Mouse (Mus musculus) stomach, embryonic 14.5 days (tissue): ENCODE data around the gene Snf8. TPM values are rescaled to one million over a fixed set of nuclear protein-coding genes. Genes with fewer than 3 reads are reported as not detected.

Source experiments
- ATAC-seq: fragments of 200-750 bp; cut with Nextera tagmentation; 2 replicates; pipeline ENCODE4 v1.8.0; 2017; ENCODE audit warnings: low read depth, moderate TSS enrichment; ENCODE audit not compliant: insufficient number of reproducible peaks, insufficient read depth, low FRiP score
- H3K27ac ChIP-seq: fragments of 300-500 bp; sonication (generic); 2 replicates; pipeline ENCODE4 v1.5.1; 2014; ENCODE audit warnings: mild to moderate bottlenecking, low read length, moderate library complexity, mixed read lengths
- H3K27me3 ChIP-seq: fragments of 300-500 bp; sonication (generic); 2 replicates; pipeline ENCODE4 v1.6.1; 2014; ENCODE audit warnings: low read length, control low read depth, mixed read lengths; ENCODE audit not compliant: control insufficient read depth, insufficient read depth
- H3K36me3 ChIP-seq: fragments of 300-500 bp; sonication (generic); 2 replicates; pipeline ENCODE4 v1.6.1; 2014; ENCODE audit warnings: mild to moderate bottlenecking, control low read depth, low read length, moderate library complexity, mixed read lengths; ENCODE audit not compliant: control insufficient read depth, insufficient read depth
- H3K4me1 ChIP-seq: fragments of 300-500 bp; sonication (generic); 2 replicates; pipeline ENCODE4 v1.6.1; 2014; ENCODE audit warnings: low read length, control low read depth, mixed read lengths; ENCODE audit not compliant: control insufficient read depth, insufficient read depth
- H3K4me2 ChIP-seq: fragments of 300-500 bp; sonication (generic); replicated peaks from 2 replicates; pipeline ENCODE4 v1.6.1; 2014; ENCODE audit warnings: low read depth, low read length, control low read depth
- H3K4me3 ChIP-seq: fragments of 300-500 bp; sonication (generic); 2 replicates; pipeline ENCODE4 v1.5.1; 2014; ENCODE audit warnings: low read depth, low read length, control low read depth
- H3K9ac ChIP-seq: fragments of 300-500 bp; sonication (generic); replicated peaks from 2 replicates; pipeline ENCODE4 v1.6.1; 2014; ENCODE audit warnings: low read depth, mild to moderate bottlenecking, control low read depth, low read length, moderate library complexity, mixed read lengths
- H3K9me3 ChIP-seq: fragments of 300-500 bp; sonication (generic); 2 replicates; pipeline ENCODE4 v1.6.1; 2016; ENCODE audit warnings: low read depth, low read length, control low read depth; ENCODE audit not compliant: control insufficient read depth
- WGBS: fragments of 180-500 bp; shearing (Covaris S2); extraction: QIAGEN DNeasy Blood & Tissue Kit; methylation state at CpG from one replicate; pipeline ENCODE4 v1.1.7; 2014; 5-methylcytosine and 5-hydroxymethylcytosine counted together
- polyA plus RNA-seq: library from polyadenylated mRNA; unstranded; fragments of >200 nt; fragmentation: Nextera tagmentation; extraction: Ambion mirVana; gene quantifications from 2 replicates; pipeline ENCODE4 v1.2.1, GENCODE M21; 2014

Gene Snf8
- polyA plus RNA-seq, 1 experiment from 2014 or later = 34.6 TPM

- Histone ChIP-seq H3K4me2 (no peak overlapping the region), H3K4me1 (no peaks in the 10 kb centered on the region), H3K9ac (no peak overlapping the region), H3K27me3 (no peaks in the 10 kb centered on the region), H3K9me3 (no peaks in the 10 kb centered on the region), H3K36me3 (peaks cover 67% of the 10 kb centered on the region), H3K4me3 (no peak overlapping the region), H3K27ac (no peak overlapping the region)
- 91% methylated on average over 3 of the region's 3 CpGs for WGBS
- ATAC-seq = no peak
Observed at GRCm38 (mm10) chr11:96050854-96051253, 16.2 kb downstream of the Snf8 start.

GRCm38 (mm10) chr11:96058309-96058708 is 23.6 kb downstream of the Snf8 start:
- H3K4me3 ChIP-seq = no peak overlapping the region
- WGBS = 89% methylated on average over 4 of the region's 4 CpGs
- peaks cover 77% of the 10 kb centered on the region for H3K36me3 ChIP-seq
- H3K4me1 ChIP-seq = peaks cover 5% of the 10 kb centered on the region
- H3K27ac ChIP-seq = no peak overlapping the region
- ATAC-seq = no peak
- H3K27me3 ChIP-seq = no peaks in the 10 kb centered on the region
- H3K9ac ChIP-seq = no peak overlapping the region
- H3K9me3 ChIP-seq = no peaks in the 10 kb centered on the region
- no peak overlapping the region for H3K4me2 ChIP-seq

- 1% methylated on average over 50 of the region's 64 CpGs for WGBS
- ATAC-seq = peak; percentile 47
Observed at GRCm38 (mm10) chr11:96064521-96065214, 30.0 kb downstream of the Snf8 start.

GRCm38 (mm10) chr11:96065215-96065911 is 30.7 kb downstream of the Snf8 start, which contains the start of gene Ube2z:
Ube2z (minus strand) TSS chr11:96065388.
- Histone ChIP-seq H3K27ac (peak within 1 kb of the TSS; percentile 84), H3K36me3 (peaks cover 26% of the 10 kb centered on the region), H3K9ac (peak within 1 kb of the TSS; percentile 87), H3K4me2 (peak within 1 kb of the TSS; percentile 82), H3K4me1 (peaks cover 15% of the 10 kb centered on the region), H3K27me3 (no peaks in the 10 kb centered on the region), H3K4me3 (peak within 1 kb of the TSS; percentile 93), H3K9me3 (no peaks in the 10 kb centered on the region)
- 4% methylated on average over 50 of the region's 50 CpGs for WGBS
- ATAC-seq = peak; percentile 98

More at GRCm38 (mm10) chr11:96064521-96065214, 30.0 kb downstream of the Snf8 start:
- Histone ChIP-seq H3K4me1 (peaks cover 15% of the 10 kb centered on the region), H3K36me3 (peaks cover 26% of the 10 kb centered on the region), H3K4me2 (peak overlapping the region; percentile 82), H3K9me3 (no peaks in the 10 kb centered on the region), H3K9ac (peak overlapping the region; percentile 87), H3K27me3 (no peaks in the 10 kb centered on the region), H3K27ac (peak overlapping the region; percentile 84), H3K4me3 (peak overlapping the region; percentile 93)

GRCm38 (mm10) chr11:96068231-96068630 is 33.5 kb downstream of the Snf8 start:
- H3K4me1 ChIP-seq = peaks cover 10% of the 10 kb centered on the region
- no peak overlapping the region for H3K9ac ChIP-seq
- no peak overlapping the region for H3K4me3 ChIP-seq
- no peaks in the 10 kb centered on the region for H3K27me3 ChIP-seq
- H3K4me2 ChIP-seq = no peak overlapping the region
- ATAC-seq = no peak
- no peaks in the 10 kb centered on the region for H3K9me3 ChIP-seq
- no peak overlapping the region for H3K27ac ChIP-seq
- H3K36me3 ChIP-seq = peaks cover 23% of the 10 kb centered on the region
- 71% methylated on average over 5 of the region's 5 CpGs for WGBS

- Histone ChIP-seq H3K9me3 (no peaks in the 10 kb centered on the region), H3K36me3 (peaks cover 28% of the 10 kb centered on the region), H3K4me1 (no peaks in the 10 kb centered on the region; the same call in 1 of the 2 replicates), H3K4me2 (no peak overlapping the region), H3K9ac (no peak overlapping the region), H3K27ac (no peak overlapping the region), H3K4me3 (no peak overlapping the region), H3K27me3 (no peaks in the 10 kb centered on the region)
- ATAC-seq = no peak
- 88% methylated on average over 7 of the region's 7 CpGs for WGBS
Observed at GRCm38 (mm10) chr11:96070353-96070752, 35.7 kb downstream of the Snf8 start.

- peaks cover 28% of the 10 kb centered on the region for H3K36me3 ChIP-seq
- no peaks in the 10 kb centered on the region for H3K27me3 ChIP-seq
- no peak overlapping the region for H3K4me3 ChIP-seq
- ATAC-seq = no peak
- WGBS = 97% methylated on average over 1 of the region's 1 CpGs
- no peaks in the 10 kb centered on the region for H3K9me3 ChIP-seq
- H3K4me1 ChIP-seq = no peaks in the 10 kb centered on the region; the same call in 1 of the 2 replicates
- no peak overlapping the region for H3K9ac ChIP-seq
- H3K4me2 ChIP-seq = no peak overlapping the region
- H3K27ac ChIP-seq = no peak overlapping the region
Observed at GRCm38 (mm10) chr11:96071013-96071412, 36.3 kb downstream of the Snf8 start.

GRCm38 (mm10) chr11:96073295-96073993 is 38.8 kb downstream of the Snf8 start:
- H3K36me3 ChIP-seq = peaks cover 28% of the 10 kb centered on the region
- ATAC-seq = no peak
- 76% methylated on average over 6 of the region's 9 CpGs for whole genome bisulfite sequencing
- H3K4me3 ChIP-seq = 0 out of 2 replicates have a peak overlapping the region, but pooled peaks have one; percentile 72
- no peaks in the 10 kb centered on the region for H3K27me3 ChIP-seq
- H3K9me3 ChIP-seq = no peaks in the 10 kb centered on the region
- no peak overlapping the region for H3K9ac ChIP-seq
- no peaks in the 10 kb centered on the region; the same call in 1 of the 2 replicates for H3K4me1 ChIP-seq
- H3K27ac ChIP-seq = no peak overlapping the region
- peak overlapping the region; percentile 65 for H3K4me2 ChIP-seq
